Mouse (Mus musculus) limb, embryonic 11.5 days (tissue): ENCODE measurements around the gene Sspn. TPM values are rescaled to one million over a fixed set of nuclear protein-coding genes. Genes with fewer than 3 reads are reported as not detected.

ENCODE experiments used
- ATAC-seq: fragments of 200-750 bp; cut with Nextera tagmentation; 2 replicates; pipeline ENCODE4 v1.8.0; 2017; ENCODE audit warnings: low read depth; ENCODE audit not compliant: insufficient number of reproducible peaks, low FRiP score, low TSS enrichment
- DNase-seq: peaks from one replicate; pipeline ENCODE4 v3.0.0-alpha.2; 2015; ENCODE audit warnings: low spot score
- H3K27ac ChIP-seq: fragments of 300-500 bp; sonication (generic); replicated peaks from 2 replicates; pipeline ENCODE4 v1.5.1; 2014; ENCODE audit warnings: low read depth, mild to moderate bottlenecking, low read length
- H3K27me3 ChIP-seq: fragments of 300-500 bp; sonication (generic); 2 replicates; pipeline ENCODE4 v1.6.1; 2014; ENCODE audit warnings: mild to moderate bottlenecking, low read length, mixed read lengths; ENCODE audit not compliant: control insufficient read depth, insufficient read depth
- H3K36me3 ChIP-seq: fragments of 300-500 bp; sonication (generic); 2 replicates; pipeline ENCODE4 v1.6.1; 2014; ENCODE audit warnings: mild to moderate bottlenecking, low read length, moderate library complexity, mixed read lengths; ENCODE audit not compliant: control insufficient read depth, insufficient read depth
- H3K4me1 ChIP-seq: fragments of 300-500 bp; sonication (generic); 2 replicates; pipeline ENCODE4 v1.6.1; 2014; ENCODE audit warnings: low read length, mixed read lengths; ENCODE audit not compliant: control insufficient read depth, insufficient read depth
- H3K4me2 ChIP-seq: fragments of 300-500 bp; sonication (generic); 2 replicates; pipeline ENCODE4 v1.6.1; 2014; ENCODE audit warnings: low read depth, mild to moderate bottlenecking, moderate library complexity; ENCODE audit not compliant: severe bottlenecking
- H3K4me3 ChIP-seq: fragments of 300-500 bp; sonication (generic); 2 replicates; pipeline ENCODE4 v1.5.1; 2014; ENCODE audit warnings: low read depth, low read length
- H3K9ac ChIP-seq: fragments of 300-500 bp; sonication (generic); 2 replicates; pipeline ENCODE4 v1.6.1; 2014; ENCODE audit warnings: mild to moderate bottlenecking, low read length
- H3K9me3 ChIP-seq: fragments of 300-500 bp; sonication (generic); 2 replicates; pipeline ENCODE4 v1.6.1; 2016; ENCODE audit warnings: low read length; ENCODE audit not compliant: control insufficient read depth
- WGBS: fragments of 180-500 bp; shearing (Covaris S2); extraction: QIAGEN DNeasy Blood & Tissue Kit; methylation state at CpG from one replicate; pipeline ENCODE4 v1.1.7; 2014; 5-methylcytosine and 5-hydroxymethylcytosine counted together
- polyA plus RNA-seq: library from polyadenylated mRNA; unstranded; fragments of >200 nt; fragmentation: Nextera tagmentation; extraction: Ambion mirVana; gene quantifications from 2 replicates; pipeline ENCODE4 v1.2.1, GENCODE M21; 2014

The Sspn gene
- polyA plus RNA-seq, 1 experiment from 2014 or later = 4.7 TPM

GRCm38 (mm10) chr6:145998314-145999007 lies 67.0 kb downstream of the Sspn start:
- DNase-seq (peak; percentile 63), ATAC-seq (peak; percentile 39; the same call in 1 of the 2 replicates)
- Histone ChIP-seq H3K9me3 (no peaks in the 10 kb centered on the region), H3K4me3 (no peak overlapping the region), H3K4me2 (no peak overlapping the region), H3K9ac (no peak overlapping the region), H3K36me3 (no peaks in the 10 kb centered on the region), H3K27me3 (no peaks in the 10 kb centered on the region), H3K4me1 (peaks cover 6% of the 10 kb centered on the region), H3K27ac (no peak overlapping the region)
- WGBS = 8% methylated on average over 13 of the region's 13 CpGs

GRCm38 (mm10) chr6:146000767-146001166 lies 69.3 kb downstream of the Sspn start:
- Histone ChIP-seq H3K27ac (no peak overlapping the region), H3K4me3 (no peak overlapping the region), H3K9me3 (no peaks in the 10 kb centered on the region), H3K4me1 (peaks cover 6% of the 10 kb centered on the region), H3K27me3 (no peaks in the 10 kb centered on the region), H3K9ac (no peak overlapping the region), H3K36me3 (no peaks in the 10 kb centered on the region), H3K4me2 (no peak overlapping the region)
- WGBS = 100% methylated on average over 1 of the region's 1 CpGs
- ATAC-seq = no peak
- DNase-seq = no peak

- Histone ChIP-seq H3K4me2 (no peak overlapping the region), H3K36me3 (no peaks in the 10 kb centered on the region), H3K4me1 (peaks cover 6% of the 10 kb centered on the region), H3K9ac (no peak overlapping the region), H3K9me3 (no peaks in the 10 kb centered on the region), H3K27ac (no peak overlapping the region), H3K4me3 (no peak overlapping the region), H3K27me3 (no peaks in the 10 kb centered on the region)
- no peak for DNase-seq
- 89% methylated on average over 22 of the region's 22 CpGs for WGBS
- no peak for ATAC-seq
Observed at GRCm38 (mm10) chr6:146001396-146002191, 70.2 kb downstream of the Sspn start.

- ATAC-seq = no peak
- no peaks in the 10 kb centered on the region for H3K27me3 ChIP-seq
- H3K9ac ChIP-seq = no peak overlapping the region
- DNase-seq = no peak
- no peak overlapping the region for H3K27ac ChIP-seq
- H3K4me1 ChIP-seq = no peaks in the 10 kb centered on the region
- 91% methylated on average over 3 of the region's 3 CpGs for WGBS
- no peak overlapping the region for H3K4me3 ChIP-seq
- no peaks in the 10 kb centered on the region for H3K36me3 ChIP-seq
- H3K9me3 ChIP-seq = no peaks in the 10 kb centered on the region
- no peak overlapping the region for H3K4me2 ChIP-seq
Observed at GRCm38 (mm10) chr6:146004174-146004601, 72.7 kb downstream of the Sspn start.

- H3K27me3 ChIP-seq = no peaks in the 10 kb centered on the region
- H3K4me1 ChIP-seq = no peaks in the 10 kb centered on the region
Observed at GRCm38 (mm10) chr6:146005129-146005886, 73.9 kb downstream of the Sspn start.

GRCm38 (mm10) chr6:146005935-146006564 lies 74.6 kb downstream of the Sspn start:
- H3K9ac ChIP-seq = no peak overlapping the region
- 73% methylated on average over 3 of the region's 3 CpGs for WGBS
- ATAC-seq = no peak
- H3K9me3 ChIP-seq = no peaks in the 10 kb centered on the region
- H3K4me2 ChIP-seq = no peak overlapping the region
- no peaks in the 10 kb centered on the region for H3K4me1 ChIP-seq
- no peaks in the 10 kb centered on the region for H3K27me3 ChIP-seq
- DNase-seq = no peak
- H3K4me3 ChIP-seq = no peak overlapping the region
- H3K36me3 ChIP-seq = no peaks in the 10 kb centered on the region
- no peak overlapping the region for H3K27ac ChIP-seq

More at GRCm38 (mm10) chr6:146005129-146005886, 73.9 kb downstream of the Sspn start:
- Histone ChIP-seq H3K9me3 (no peaks in the 10 kb centered on the region), H3K9ac (no peak overlapping the region), H3K27ac (no peak overlapping the region), H3K4me2 (no peak overlapping the region), H3K4me3 (no peak overlapping the region), H3K36me3 (no peaks in the 10 kb centered on the region)
- ATAC-seq (no peak), DNase-seq (no peak)
- 68% methylated on average over 11 of the region's 11 CpGs for WGBS

- Histone ChIP-seq H3K4me3 (no peak overlapping the region), H3K9me3 (no peaks in the 10 kb centered on the region), H3K9ac (no peak overlapping the region), H3K27ac (no peak overlapping the region), H3K27me3 (no peaks in the 10 kb centered on the region), H3K4me2 (no peak overlapping the region), H3K4me1 (no peaks in the 10 kb centered on the region), H3K36me3 (no peaks in the 10 kb centered on the region)
- no peak for DNase-seq
- WGBS = 71% methylated on average over 3 of the region's 3 CpGs
- ATAC-seq = no peak
Observed at GRCm38 (mm10) chr6:146006753-146007152, 75.3 kb downstream of the Sspn start.

- H3K4me1 ChIP-seq = 0 out of 2 replicates have a peak, but pooled peaks cover 2% of the 10 kb centered on the region
- H3K4me3 ChIP-seq = no peak overlapping the region
- ATAC-seq = no peak
- H3K9me3 ChIP-seq = no peaks in the 10 kb centered on the region
- WGBS = 63% methylated on average over 5 of the region's 5 CpGs
- H3K27me3 ChIP-seq = no peaks in the 10 kb centered on the region
- no peak overlapping the region for H3K27ac ChIP-seq
- H3K4me2 ChIP-seq = no peak overlapping the region
- DNase-seq = no peak
- no peak overlapping the region for H3K9ac ChIP-seq
- no peaks in the 10 kb centered on the region for H3K36me3 ChIP-seq
Observed at GRCm38 (mm10) chr6:146008450-146008981, 77.1 kb downstream of the Sspn start.
